Mouse (Mus musculus) monocyte, adult 5-6 weeks (primary cell): ENCODE results near the gene Snx32. TPM values are rescaled to one million over a fixed set of nuclear protein-coding genes. Genes with fewer than 3 reads are reported as not detected.

ENCODE experiments used
- ATAC-seq: fragments of 153-309, 156-312 bp; replicated peaks from 2 replicates; pipeline ENCODE4 v1.8.0; 2017; ENCODE audit warnings: mild to moderate bottlenecking; ENCODE audit not compliant: low TSS enrichment, insufficient number of reproducible peaks, severe bottlenecking, poor library complexity, low FRiP score
- total RNA-seq: library from RNA; stranded (forward); fragments of 200-1000, 200-491, 200-594 nt; gene quantifications from 3 replicates; pipeline ENCODE4 v1.2.3, GENCODE M21; 2017

Gene Snx32
- total RNA-seq, 1 experiment from 2014 or later = 2.4 TPM

GRCm38 (mm10) chr19:5463791-5464562, 46.4 kb downstream of the Snx32 start:
- 0 out of 2 replicates have a peak, but pooled peaks have one; percentile 28 for ATAC-seq

GRCm38 (mm10) chr19:5463212-5463611, 47.1 kb downstream of the Snx32 start:
- ATAC-seq = no peak

- no peak for ATAC-seq
These were observed 48.9 kb downstream of the Snx32 start for GRCm38 (mm10) chr19:5461411-5461810.

GRCm38 (mm10) chr19:5460465-5460911, 49.9 kb downstream of the Snx32 start, which contains the start of gene Fibp:
Fibp (plus strand) TSS chr19:5460615.
- ATAC-seq = peak; percentile 72

GRCm38 (mm10) chr19:5459896-5460295, 50.4 kb downstream of the Snx32 start:
- no peak for ATAC-seq

- ATAC-seq = no peak
These were observed 51.3 kb downstream of the Snx32 start for GRCm38 (mm10) chr19:5459019-5459418.

- no peak for ATAC-seq
These were observed 52.4 kb downstream of the Snx32 start, which contains the start of gene Ccdc85b for GRCm38 (mm10) chr19:5457746-5458442. Ccdc85b (minus strand) TSS chr19:5457894.

GRCm38 (mm10) chr19:5456922-5457745, 53.2 kb downstream of the Snx32 start:
- ATAC-seq = peak; percentile 71

GRCm38 (mm10) chr19:5456241-5456921, 54.0 kb downstream of the Snx32 start:
- no peak for ATAC-seq

- ATAC-seq = no peak
These were observed 54.8 kb downstream of the Snx32 start for GRCm38 (mm10) chr19:5455568-5455967.

- ATAC-seq = no peak
These were observed 55.3 kb downstream of the Snx32 start for GRCm38 (mm10) chr19:5455037-5455436.

GRCm38 (mm10) chr19:5451766-5452165, 58.6 kb downstream of the Snx32 start:
- no peak for ATAC-seq

- no peak for ATAC-seq
These were observed 60.7 kb downstream of the Snx32 start for GRCm38 (mm10) chr19:5449673-5450072.

- peak; percentile 29; the same call in 1 of the 2 replicates for ATAC-seq
These were observed 61.8 kb downstream of the Snx32 start for GRCm38 (mm10) chr19:5448354-5449150.

GRCm38 (mm10) chr19:5447515-5448353, 62.6 kb downstream of the Snx32 start, which contains the start of gene Fosl1:
Fosl1 (plus strand) TSS chr19:5447547.
- ATAC-seq = peak; percentile 64

GRCm38 (mm10) chr19:5445747-5446146, 64.6 kb downstream of the Snx32 start:
- no peak for ATAC-seq

GRCm38 (mm10) chr19:5444954-5445353, 65.4 kb downstream of the Snx32 start:
- ATAC-seq = no peak
